Mouse (Mus musculus) midbrain, embryonic 15.5 days (tissue): ENCODE measurements at regions not wholly inside any gene's neighbourhood (a gene's known extent, or its start where the extent isn't known, plus 50 kb on each side); places are given as distances from the start of the nearest gene placed in this dataset.
"Not testable (repeated sequence)": the region's sequence is repeated elsewhere in the genome, so short reads cannot be mapped to it uniquely, and the experiment has no call there.

ENCODE experiments used
- ATAC-seq: fragments of 200-750 bp; cut with Nextera tagmentation; replicated peaks from 2 replicates; pipeline ENCODE4 v1.8.0; 2017; ENCODE audit warnings: moderate TSS enrichment
- H3K27ac ChIP-seq: fragments of 300-500 bp; sonication (generic); 2 replicates; pipeline ENCODE4 v1.5.1; 2015; ENCODE audit warnings: mild to moderate bottlenecking, inconsistent platforms
- H3K27me3 ChIP-seq: fragments of 300-500 bp; sonication (generic); replicated peaks from 2 replicates; pipeline ENCODE4 v1.6.1; 2015; ENCODE audit warnings: inconsistent platforms
- H3K36me3 ChIP-seq: fragments of 300-500 bp; sonication (generic); replicated peaks from 2 replicates; pipeline ENCODE4 v1.6.1; 2015; ENCODE audit warnings: inconsistent platforms
- H3K4me1 ChIP-seq: fragments of 300-500 bp; sonication (generic); 2 replicates; pipeline ENCODE4 v1.6.1; 2015; ENCODE audit warnings: inconsistent platforms
- H3K4me2 ChIP-seq: fragments of 300-500 bp; sonication (generic); 2 replicates; pipeline ENCODE4 v1.6.1; 2015; ENCODE audit warnings: inconsistent platforms, mild to moderate bottlenecking, moderate library complexity
- H3K4me3 ChIP-seq: fragments of 300-500 bp; sonication (generic); 2 replicates; pipeline ENCODE4 v1.5.1; 2015; ENCODE audit warnings: mild to moderate bottlenecking, inconsistent platforms
- H3K9ac ChIP-seq: fragments of 300-500 bp; sonication (generic); 2 replicates; pipeline ENCODE4 v1.6.1; 2015; ENCODE audit warnings: mild to moderate bottlenecking, inconsistent platforms
- H3K9me3 ChIP-seq: fragments of 300-500 bp; sonication (generic); 2 replicates; pipeline ENCODE4 v1.6.1; 2016; ENCODE audit warnings: inconsistent platforms
- WGBS: fragments of 180-500 bp; shearing (Covaris S2); methylation state at CpG from one replicate; pipeline ENCODE4 v1.1.7; 2015; ENCODE audit warnings: mixed read lengths; 5-methylcytosine and 5-hydroxymethylcytosine counted together

GRCm38 (mm10) chr16:49447356-49447755, 251.7 kb upstream of the Ift57 start:
- WGBS: 93% methylated on average over 9 of the region's 9 CpGs
- not testable (repeated sequence) for H3K9ac ChIP-seq, ATAC-seq, H3K4me1 ChIP-seq, H3K4me2 ChIP-seq, H3K9me3 ChIP-seq, H3K27ac ChIP-seq, H3K27me3 ChIP-seq, H3K36me3 ChIP-seq, H3K4me3 ChIP-seq

DNA sequence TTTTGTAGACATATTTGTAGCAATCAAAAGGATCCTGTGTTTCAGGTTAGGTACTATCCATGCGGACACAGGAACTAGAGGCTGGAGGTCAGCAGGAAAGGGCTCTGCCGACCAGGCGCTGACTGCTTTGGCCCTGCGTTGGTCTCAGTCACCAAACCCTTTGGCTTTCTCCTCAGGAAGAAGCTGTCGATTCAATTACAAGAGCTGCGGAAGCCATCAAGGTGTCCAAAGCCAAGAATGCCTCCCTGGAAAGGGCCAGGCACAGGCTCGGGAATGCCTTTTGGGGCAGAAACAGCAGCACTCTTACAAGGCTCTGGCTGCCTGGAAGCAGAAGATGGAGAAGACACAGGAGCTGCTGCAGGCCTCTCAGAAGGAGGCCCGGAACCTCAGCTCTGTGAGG, 205.2 kb upstream of the Ift57 start:
- no peaks in the 10 kb centered on the region for H3K27me3 ChIP-seq
- no peak overlapping the region for H3K4me3 ChIP-seq
- H3K4me2 ChIP-seq: no peak overlapping the region
- no peaks in the 10 kb centered on the region for H3K9me3 ChIP-seq
- no peaks in the 10 kb centered on the region for H3K36me3 ChIP-seq
- no peak for ATAC-seq
- H3K4me1 ChIP-seq: no peaks in the 10 kb centered on the region
- 94% methylated on average over 8 of the region's 8 CpGs for WGBS
- H3K27ac ChIP-seq: no peak overlapping the region
- no peak overlapping the region for H3K9ac ChIP-seq

DNA sequence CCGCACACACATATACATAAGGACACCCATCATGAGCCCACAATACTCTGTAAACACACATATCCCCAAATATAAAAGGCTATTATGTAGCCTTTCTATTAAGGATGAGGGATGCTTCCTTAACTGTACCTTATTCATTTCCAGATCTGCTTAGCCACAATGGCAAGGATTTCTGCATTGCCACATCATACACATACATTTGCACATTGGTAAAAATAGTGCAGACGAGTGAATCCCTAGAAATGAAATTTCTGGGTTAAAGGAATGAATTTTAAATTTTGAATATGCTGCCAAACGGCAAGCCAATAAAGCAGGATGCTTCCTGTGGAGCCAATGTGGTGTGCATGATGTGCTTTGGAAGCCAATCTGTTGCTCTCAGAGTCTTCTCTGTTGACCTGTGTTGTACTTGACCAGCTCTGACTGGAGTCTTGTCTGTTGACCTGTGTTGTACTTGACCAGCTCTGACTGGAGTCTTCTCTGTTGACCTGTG, 201.5 kb upstream of the Ift57 start:
- H3K4me1 ChIP-seq: no peaks in the 10 kb centered on the region
- no peak overlapping the region for H3K4me2 ChIP-seq
- no peaks in the 10 kb centered on the region for H3K9me3 ChIP-seq
- no peak overlapping the region for H3K4me3 ChIP-seq
- no peak for ATAC-seq
- no peak overlapping the region for H3K27ac ChIP-seq
- WGBS: 91% methylated on average over 3 of the region's 3 CpGs
- no peaks in the 10 kb centered on the region for H3K27me3 ChIP-seq
- no peak overlapping the region for H3K9ac ChIP-seq
- no peaks in the 10 kb centered on the region for H3K36me3 ChIP-seq

GRCm38 (mm10) chr16:49500818-49501217, 198.2 kb upstream of the Ift57 start:
- no peak overlapping the region for H3K9ac ChIP-seq
- ATAC-seq: peak; percentile 85
- H3K4me2 ChIP-seq: no peak overlapping the region
- H3K27me3 ChIP-seq: no peaks in the 10 kb centered on the region
- H3K4me3 ChIP-seq: no peak overlapping the region
- H3K4me1 ChIP-seq: no peaks in the 10 kb centered on the region
- H3K36me3 ChIP-seq: no peaks in the 10 kb centered on the region
- H3K9me3 ChIP-seq: no peaks in the 10 kb centered on the region
- WGBS: 39% methylated on average over 4 of the region's 4 CpGs
- no peak overlapping the region for H3K27ac ChIP-seq

DNA sequence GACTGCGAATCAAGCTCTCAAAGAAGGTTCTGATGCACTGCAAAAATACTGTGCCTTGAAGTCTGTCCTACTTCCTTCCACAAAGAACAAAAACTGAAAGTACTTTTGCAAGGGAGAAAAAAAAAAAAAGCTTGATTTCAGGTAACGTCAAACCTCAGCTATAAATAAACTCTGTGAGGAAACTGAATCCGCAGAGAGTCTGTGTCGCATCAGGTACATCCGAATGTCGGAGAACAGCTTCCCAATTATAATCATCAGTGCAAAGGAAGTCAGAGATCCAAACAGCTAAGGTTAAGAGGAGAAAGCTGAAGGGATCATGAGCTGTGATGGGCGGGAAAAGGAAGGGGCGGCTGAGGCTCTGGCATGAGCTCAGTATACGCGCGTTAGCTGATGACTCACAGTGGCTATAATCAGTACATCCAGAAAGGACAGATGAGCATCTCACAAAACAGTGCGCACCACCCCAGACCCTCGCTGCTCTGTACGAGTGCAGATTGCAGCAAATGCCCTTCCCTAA, 195.1 kb upstream of the Ift57 start:
- peak; percentile 51; the same call in 1 of the 2 replicates for ATAC-seq
- Histone ChIP-seq H3K27ac (no peak overlapping the region), H3K4me2 (no peak overlapping the region), H3K27me3 (no peaks in the 10 kb centered on the region), H3K4me3 (no peak overlapping the region), H3K4me1 (no peaks in the 10 kb centered on the region), H3K9me3 (no peaks in the 10 kb centered on the region), H3K36me3 (no peaks in the 10 kb centered on the region), H3K9ac (no peak overlapping the region)
- WGBS: 80% methylated on average over 14 of the region's 14 CpGs

DNA sequence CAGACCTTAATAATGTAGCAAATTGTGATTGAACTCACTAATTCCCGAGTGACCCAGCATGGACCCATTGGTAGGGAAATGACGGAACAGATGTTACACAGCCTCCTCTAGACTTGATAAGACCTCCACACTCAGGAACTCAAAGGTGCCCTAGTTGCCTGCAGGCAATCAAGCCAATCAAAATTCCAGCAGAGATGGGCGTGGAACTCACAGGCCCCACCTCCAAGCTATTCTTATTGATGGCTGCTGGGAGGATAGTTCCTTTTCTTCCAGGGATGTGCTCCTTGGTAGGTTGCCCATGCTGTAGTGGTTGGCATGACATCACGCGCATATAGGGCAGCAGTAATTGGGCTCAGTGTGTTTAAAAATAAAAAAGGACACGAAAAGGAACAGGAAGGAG, 194.4 kb upstream of the Ift57 start:
- no peaks in the 10 kb centered on the region for H3K36me3 ChIP-seq
- H3K27ac ChIP-seq: no peak overlapping the region
- no peaks in the 10 kb centered on the region for H3K27me3 ChIP-seq
- no peak overlapping the region for H3K4me2 ChIP-seq
- no peak for ATAC-seq
- no peak overlapping the region for H3K4me3 ChIP-seq
- no peak overlapping the region for H3K9ac ChIP-seq
- WGBS: 87% methylated on average over 6 of the region's 6 CpGs
- H3K4me1 ChIP-seq: no peaks in the 10 kb centered on the region
- no peaks in the 10 kb centered on the region for H3K9me3 ChIP-seq

GRCm38 (mm10) chr16:49505271-49505670, 193.8 kb upstream of the Ift57 start:
- Histone ChIP-seq H3K27me3 (no peaks in the 10 kb centered on the region), H3K36me3 (no peaks in the 10 kb centered on the region), H3K4me2 (no peak overlapping the region), H3K9me3 (no peaks in the 10 kb centered on the region), H3K4me1 (no peaks in the 10 kb centered on the region), H3K27ac (no peak overlapping the region), H3K9ac (no peak overlapping the region), H3K4me3 (no peak overlapping the region)
- WGBS: 89% methylated on average over 9 of the region's 9 CpGs
- no peak for ATAC-seq

GRCm38 (mm10) chr16:49518844-49519243, 180.2 kb upstream of the Ift57 start:
- H3K9ac ChIP-seq: no peak overlapping the region
- H3K4me2 ChIP-seq: no peak overlapping the region
- H3K36me3 ChIP-seq: no peaks in the 10 kb centered on the region
- H3K4me1 ChIP-seq: no peaks in the 10 kb centered on the region
- no peak for ATAC-seq
- 87% methylated on average over 3 of the region's 3 CpGs for WGBS
- H3K9me3 ChIP-seq: no peaks in the 10 kb centered on the region
- H3K27ac ChIP-seq: no peak overlapping the region
- no peak overlapping the region for H3K4me3 ChIP-seq
- no peaks in the 10 kb centered on the region for H3K27me3 ChIP-seq

DNA sequence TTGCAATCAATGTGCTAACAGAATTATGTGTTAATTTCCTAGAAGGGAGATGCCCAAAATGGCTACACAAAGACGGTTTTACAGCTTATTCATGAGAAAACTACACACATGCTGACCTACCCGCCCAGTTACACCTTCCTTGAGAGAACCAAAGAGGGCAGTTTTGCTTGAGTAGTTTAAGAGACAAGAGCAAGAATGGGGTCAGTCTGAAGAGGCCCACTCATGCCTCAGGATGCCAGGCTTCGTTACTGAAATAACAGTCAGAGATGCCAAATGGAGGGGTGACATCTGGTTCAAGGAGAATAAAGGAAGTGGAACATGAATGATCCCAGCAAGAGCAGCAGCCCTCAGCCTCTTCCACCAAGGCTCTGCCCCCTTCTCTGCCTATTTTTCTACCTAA, 178.6 kb upstream of the Ift57 start:
- Histone ChIP-seq H3K27me3 (no peaks in the 10 kb centered on the region), H3K9ac (no peak overlapping the region), H3K4me2 (no peak overlapping the region), H3K36me3 (no peaks in the 10 kb centered on the region), H3K9me3 (no peaks in the 10 kb centered on the region), H3K27ac (no peak overlapping the region), H3K4me3 (no peak overlapping the region), H3K4me1 (no peaks in the 10 kb centered on the region)
- WGBS: 51% methylated on average over 3 of the region's 3 CpGs
- no peak for ATAC-seq

DNA sequence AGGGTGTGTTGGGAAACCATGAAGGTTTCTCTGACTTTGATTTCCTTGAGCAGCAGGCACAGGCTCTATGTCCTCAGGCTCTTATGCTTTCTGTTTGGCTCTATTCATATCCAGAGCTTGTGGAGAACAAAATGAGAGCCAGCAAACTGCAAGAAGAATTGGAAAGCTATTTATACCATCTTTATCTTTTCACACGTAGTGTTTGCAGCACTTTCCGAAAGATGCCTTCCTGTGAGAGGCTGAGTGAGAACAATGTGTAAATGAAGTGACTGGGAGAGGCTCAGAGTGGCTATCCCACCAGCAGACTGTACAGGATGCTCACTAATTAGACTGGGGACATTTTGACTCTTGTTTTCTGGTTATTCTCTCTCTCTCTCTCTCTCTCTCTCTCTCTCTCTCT, 177.3 kb upstream of the Ift57 start:
- WGBS: 76% methylated on average over 2 of the region's 2 CpGs
- ATAC-seq: no peak
- Histone ChIP-seq H3K4me1 (no peaks in the 10 kb centered on the region), H3K9ac (no peak overlapping the region), H3K36me3 (no peaks in the 10 kb centered on the region), H3K27me3 (no peaks in the 10 kb centered on the region), H3K4me3 (no peak overlapping the region), H3K9me3 (no peaks in the 10 kb centered on the region), H3K4me2 (no peak overlapping the region), H3K27ac (no peak overlapping the region)

- ATAC-seq: no peak
- H3K36me3 ChIP-seq: no peaks in the 10 kb centered on the region
- 69% methylated on average over 5 of the region's 5 CpGs for WGBS
- no peak overlapping the region for H3K4me3 ChIP-seq
- no peaks in the 10 kb centered on the region for H3K27me3 ChIP-seq
- no peak overlapping the region for H3K27ac ChIP-seq
- H3K9ac ChIP-seq: no peak overlapping the region
- H3K4me2 ChIP-seq: no peak overlapping the region
- no peaks in the 10 kb centered on the region for H3K9me3 ChIP-seq
- H3K4me1 ChIP-seq: no peaks in the 10 kb centered on the region
Observed at GRCm38 (mm10) chr16:49522576-49522975, 176.5 kb upstream of the Ift57 start.

DNA sequence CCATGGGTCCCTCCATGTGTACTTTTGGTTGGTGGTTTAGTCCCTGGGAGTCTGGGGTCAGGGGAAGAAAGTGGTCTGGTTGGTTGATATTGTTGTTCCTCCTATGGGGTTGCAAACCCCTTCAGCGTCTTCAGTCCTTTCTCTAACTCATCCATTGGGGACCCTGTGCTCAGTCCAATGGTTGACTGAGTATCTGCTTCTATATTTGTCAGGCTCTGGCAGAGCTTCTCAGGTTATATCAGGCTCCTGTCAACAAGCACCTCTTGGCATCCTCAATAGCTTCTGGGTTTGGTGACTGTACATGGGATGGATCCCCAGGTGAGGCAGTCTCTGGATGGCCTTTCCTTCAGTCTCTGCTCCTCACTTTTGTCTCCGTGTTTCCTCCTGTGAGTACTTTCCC, 170.4 kb upstream of the Ift57 start:
- not testable (repeated sequence) for H3K4me2 ChIP-seq, H3K27me3 ChIP-seq, ATAC-seq, H3K27ac ChIP-seq, H3K4me3 ChIP-seq, H3K4me1 ChIP-seq, H3K9me3 ChIP-seq, H3K36me3 ChIP-seq, H3K9ac ChIP-seq
- WGBS: 92% methylated on average over 2 of the region's 2 CpGs

GRCm38 (mm10) chr16:49529060-49529459, 170.0 kb upstream of the Ift57 start:
- no peak for ATAC-seq
- Histone ChIP-seq H3K4me1 (no peaks in the 10 kb centered on the region), H3K4me2 (no peak overlapping the region), H3K9me3 (no peaks in the 10 kb centered on the region), H3K36me3 (no peaks in the 10 kb centered on the region), H3K4me3 (no peak overlapping the region), H3K27ac (no peak overlapping the region), H3K27me3 (no peaks in the 10 kb centered on the region), H3K9ac (no peak overlapping the region)
- WGBS: 70% methylated on average over 2 of the region's 2 CpGs
